Mouse (Mus musculus) embryonic facial prominence, embryonic 13.5 days (tissue): ENCODE measurements around the gene Ubl5. TPM values are rescaled to one million over a fixed set of nuclear protein-coding genes. Genes with fewer than 3 reads are reported as not detected.
"Not testable (repeated sequence)": the region's sequence is repeated elsewhere in the genome, so short reads cannot be mapped to it uniquely, and the experiment has no call there.

Experiments
- ATAC-seq: fragments of 200-750 bp; cut with Nextera tagmentation; 2 replicates; pipeline ENCODE4 v1.8.0; 2017; ENCODE audit warnings: low read depth; ENCODE audit not compliant: insufficient number of reproducible peaks, insufficient read depth, low FRiP score, low TSS enrichment
- H3K27ac ChIP-seq: fragments of 300-500 bp; sonication (generic); 2 replicates; pipeline ENCODE4 v1.5.1; 2015; ENCODE audit warnings: moderate library complexity, mild to moderate bottlenecking, inconsistent platforms
- H3K27me3 ChIP-seq: fragments of 300-500 bp; sonication (generic); 2 replicates; pipeline ENCODE4 v1.6.1; 2015; ENCODE audit warnings: mild to moderate bottlenecking, inconsistent platforms
- H3K36me3 ChIP-seq: fragments of 300-500 bp; sonication (generic); 2 replicates; pipeline ENCODE4 v1.6.1; 2015; ENCODE audit warnings: mild to moderate bottlenecking, inconsistent platforms
- H3K4me1 ChIP-seq: fragments of 300-500 bp; sonication (generic); 2 replicates; pipeline ENCODE4 v1.6.1; 2015; ENCODE audit warnings: inconsistent platforms
- H3K4me2 ChIP-seq: fragments of 300-500 bp; sonication (generic); 2 replicates; pipeline ENCODE4 v1.6.1; 2015; ENCODE audit warnings: moderate library complexity, mild to moderate bottlenecking, inconsistent platforms
- H3K4me3 ChIP-seq: fragments of 300-500 bp; sonication (generic); 2 replicates; pipeline ENCODE4 v1.5.1; 2015; ENCODE audit warnings: mild to moderate bottlenecking, inconsistent platforms
- H3K9ac ChIP-seq: fragments of 300-500 bp; sonication (generic); 2 replicates; pipeline ENCODE4 v1.6.1; 2015; ENCODE audit warnings: mild to moderate bottlenecking, inconsistent platforms
- H3K9me3 ChIP-seq: fragments of 300-500 bp; sonication (generic); 2 replicates; pipeline ENCODE4 v1.6.1; 2016; ENCODE audit warnings: inconsistent platforms
- WGBS: fragments of 180-500 bp; shearing (Covaris S2); methylation state at CpG from one replicate; pipeline ENCODE4 v1.1.7; 2015; ENCODE audit warnings: mixed read lengths; 5-methylcytosine and 5-hydroxymethylcytosine counted together
- polyA plus RNA-seq: library from polyadenylated mRNA; unstranded; fragments of >200 nt; fragmentation: Nextera tagmentation; extraction: Ambion mirVana; gene quantifications from 2 replicates; pipeline ENCODE4 v1.2.1, GENCODE M21; 2015

Ubl5 gene
- polyA plus RNA-seq, 1 experiment from 2014 or later = 448 TPM

DNA sequence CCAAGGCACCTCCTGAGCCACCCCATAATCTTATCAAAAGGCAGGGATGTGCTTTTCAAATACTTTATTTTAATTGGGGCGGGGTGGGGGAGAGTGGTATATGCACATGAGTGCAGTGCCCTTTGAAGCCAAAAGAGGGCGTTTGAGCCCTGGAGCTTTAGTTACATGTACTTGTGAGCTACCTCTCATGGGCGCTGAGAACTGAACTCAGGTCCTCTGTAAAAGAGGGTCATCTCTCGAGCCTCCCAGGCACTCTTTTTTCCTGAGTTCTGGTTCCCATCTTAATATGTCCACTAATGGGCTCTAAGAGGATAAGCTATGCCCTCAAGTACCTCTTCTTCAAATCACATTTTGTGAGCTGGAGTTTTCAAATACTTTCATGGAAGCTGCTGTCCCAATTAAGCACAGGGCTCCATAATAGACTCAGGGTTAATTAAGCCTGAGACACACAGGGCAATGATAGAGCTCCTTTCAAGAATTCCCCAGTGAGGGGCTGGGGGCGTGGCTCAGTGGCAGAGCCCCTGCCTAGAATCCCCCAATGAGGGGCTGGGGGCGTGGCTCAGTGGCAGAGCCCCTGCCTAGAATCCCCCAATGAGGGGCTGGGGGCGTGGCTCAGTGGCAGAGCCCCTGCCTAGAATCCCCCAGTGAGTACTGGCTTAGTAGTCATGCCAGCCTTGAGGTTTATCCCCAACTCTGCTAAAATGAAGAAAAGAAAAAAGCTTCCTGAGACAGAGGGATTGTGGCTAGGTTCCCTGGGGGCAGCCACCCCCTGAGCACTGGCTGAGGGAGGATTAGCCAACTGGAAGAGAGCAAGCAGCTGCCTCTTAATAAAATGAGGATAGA lies 39.1 kb downstream of the Ubl5 start:
- WGBS = 44% methylated on average over 7 of the region's 7 CpGs
- ATAC-seq = peak; percentile 62
- Histone ChIP-seq H3K36me3 (no peaks in the 10 kb centered on the region), H3K4me2 (no peak overlapping the region), H3K4me1 (peaks cover 10% of the 10 kb centered on the region; the same call in 1 of the 2 replicates), H3K27me3 (no peaks in the 10 kb centered on the region; the same call in 1 of the 2 replicates), H3K4me3 (no peak overlapping the region), H3K27ac (peak overlapping the region; percentile 33; the same call in 1 of the 2 replicates), H3K9me3 (no peaks in the 10 kb centered on the region), H3K9ac (no peak overlapping the region)

DNA sequence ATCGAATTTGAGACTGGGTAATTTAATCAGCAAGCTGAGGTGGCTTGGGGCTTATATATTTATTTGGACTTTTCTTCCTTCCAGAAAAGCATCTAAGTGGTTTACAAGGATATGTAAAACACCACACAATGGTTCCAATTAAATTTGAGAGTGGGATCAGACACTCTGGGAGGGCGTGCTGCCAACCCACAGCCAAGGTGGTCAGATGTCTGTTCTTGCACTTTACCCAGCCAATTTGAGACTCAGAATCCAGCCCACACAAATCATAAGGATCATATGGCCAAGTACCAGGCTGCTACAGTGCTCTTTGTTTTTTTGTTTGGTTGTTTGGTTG lies 39.7 kb downstream of the Ubl5 start:
- Histone ChIP-seq H3K27me3 (no peaks in the 10 kb centered on the region; the same call in 1 of the 2 replicates), H3K27ac (0 out of 2 replicates have a peak overlapping the region, but pooled peaks have one; percentile 33), H3K9me3 (no peaks in the 10 kb centered on the region), H3K4me3 (no peak overlapping the region), H3K4me1 (peaks cover 10% of the 10 kb centered on the region; the same call in 1 of the 2 replicates), H3K36me3 (no peaks in the 10 kb centered on the region), H3K4me2 (no peak overlapping the region), H3K9ac (no peak overlapping the region)
- 28% methylated on average over 2 of the region's 2 CpGs for WGBS
- peak; percentile 63; the same call in 1 of the 2 replicates for ATAC-seq

DNA sequence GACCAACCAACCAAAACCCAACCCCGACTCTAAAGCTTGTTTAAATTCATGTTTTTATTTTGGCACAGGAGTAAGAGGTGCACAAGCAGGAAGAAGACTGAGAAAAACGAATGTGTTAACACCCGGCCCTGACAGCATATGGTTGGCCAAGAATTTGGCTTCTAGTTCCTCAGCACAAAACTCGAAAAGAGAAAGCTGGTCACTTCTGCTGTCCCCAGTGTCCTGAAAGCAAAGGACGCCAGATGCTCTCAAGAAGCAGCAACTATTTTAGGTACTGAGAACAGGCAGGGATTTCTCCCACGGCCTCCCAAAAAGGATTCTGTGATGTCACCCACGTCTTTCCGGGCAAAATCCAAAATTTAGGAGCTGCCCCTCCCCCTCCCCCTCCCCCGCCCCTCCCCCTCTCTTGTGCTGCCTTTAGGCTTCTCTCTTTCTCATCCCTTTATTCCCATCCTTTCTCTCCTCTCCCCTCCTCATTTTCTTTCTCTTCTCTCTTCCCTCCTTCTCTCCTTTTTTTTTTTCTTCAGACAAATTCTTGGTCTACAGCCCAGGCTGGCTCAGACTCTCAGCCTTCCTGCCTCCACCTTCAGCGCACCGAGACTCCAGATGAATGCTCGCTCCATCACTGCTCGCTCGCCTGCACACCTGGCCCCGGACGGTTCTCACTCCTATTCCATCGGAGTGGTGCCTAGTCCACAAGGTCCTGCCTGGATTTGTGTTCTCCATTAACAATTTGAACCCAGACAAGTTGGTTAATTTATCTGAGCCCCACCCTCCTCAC lies 42.6 kb downstream of the Ubl5 start:
- H3K4me3 ChIP-seq = no peak overlapping the region
- no peaks in the 10 kb centered on the region for H3K9me3 ChIP-seq
- no peaks in the 10 kb centered on the region; the same call in 1 of the 2 replicates for H3K27me3 ChIP-seq
- H3K4me2 ChIP-seq = no peak overlapping the region
- H3K9ac ChIP-seq = no peak overlapping the region
- H3K27ac ChIP-seq = no peak overlapping the region
- H3K36me3 ChIP-seq = no peaks in the 10 kb centered on the region
- ATAC-seq = no peak
- H3K4me1 ChIP-seq = peaks cover 6% of the 10 kb centered on the region; the same call in 1 of the 2 replicates
- WGBS = 55% methylated on average over 17 of the region's 17 CpGs

DNA sequence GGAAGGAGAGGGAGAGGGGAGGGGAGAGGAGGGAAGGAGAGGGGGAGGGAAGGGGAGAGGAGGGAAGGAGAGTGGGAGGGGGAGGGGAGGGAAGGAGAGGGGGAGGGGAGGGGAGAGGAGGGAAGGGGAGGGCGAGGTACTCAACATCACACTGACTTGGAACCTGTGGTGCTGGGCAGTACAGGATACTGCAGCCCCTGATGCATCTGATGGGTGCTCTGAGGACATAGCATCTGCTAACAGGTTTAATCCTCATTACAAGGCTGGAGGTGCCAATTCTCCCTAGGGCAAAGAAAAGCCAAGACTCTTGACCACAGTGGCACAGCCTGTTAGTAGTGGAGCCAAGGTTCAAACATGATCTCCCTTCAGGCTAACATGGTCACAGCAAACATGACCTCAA lies 46.7 kb downstream of the Ubl5 start:
- no peak overlapping the region for H3K27ac ChIP-seq
- 44% methylated on average over 1 of the region's 1 CpGs for WGBS
- H3K4me3 ChIP-seq = no peak overlapping the region
- no peak overlapping the region for H3K9ac ChIP-seq
- no peaks in the 10 kb centered on the region for H3K9me3 ChIP-seq
- H3K4me2 ChIP-seq = no peak overlapping the region
- peaks cover 10% of the 10 kb centered on the region for H3K27me3 ChIP-seq
- peaks cover 1% of the 10 kb centered on the region; the same call in 1 of the 2 replicates for H3K4me1 ChIP-seq
- ATAC-seq = no peak
- no peaks in the 10 kb centered on the region for H3K36me3 ChIP-seq

DNA sequence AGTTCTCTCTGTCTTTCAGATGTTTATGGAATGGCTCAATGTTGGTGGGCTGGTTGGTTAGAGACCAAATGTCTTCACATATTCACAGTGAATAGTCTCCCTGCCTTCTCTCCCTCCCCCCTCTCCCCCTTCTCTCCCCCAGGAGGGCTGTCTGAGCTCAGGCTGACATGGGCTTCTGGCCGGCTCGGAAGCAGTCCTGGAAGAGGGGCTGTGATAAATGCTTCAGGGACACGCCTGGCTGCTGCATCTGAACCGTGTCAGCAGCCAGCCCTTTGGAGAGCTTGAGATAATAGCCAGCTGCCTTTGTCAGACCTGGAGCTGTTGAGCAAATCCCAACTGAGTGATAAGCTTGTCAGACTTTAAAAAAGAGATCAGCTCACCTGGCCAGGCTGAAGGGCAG lies 47.2 kb downstream of the Ubl5 start:
- 4% methylated on average over 4 of the region's 4 CpGs for WGBS
- H3K9ac ChIP-seq = no peak overlapping the region
- no peaks in the 10 kb centered on the region for H3K36me3 ChIP-seq
- H3K27me3 ChIP-seq = peaks cover 15% of the 10 kb centered on the region
- H3K4me2 ChIP-seq = no peak overlapping the region
- no peak for ATAC-seq
- H3K27ac ChIP-seq = no peak overlapping the region
- H3K4me3 ChIP-seq = no peak overlapping the region
- H3K4me1 ChIP-seq = peaks cover 6% of the 10 kb centered on the region
- H3K9me3 ChIP-seq = no peaks in the 10 kb centered on the region

DNA sequence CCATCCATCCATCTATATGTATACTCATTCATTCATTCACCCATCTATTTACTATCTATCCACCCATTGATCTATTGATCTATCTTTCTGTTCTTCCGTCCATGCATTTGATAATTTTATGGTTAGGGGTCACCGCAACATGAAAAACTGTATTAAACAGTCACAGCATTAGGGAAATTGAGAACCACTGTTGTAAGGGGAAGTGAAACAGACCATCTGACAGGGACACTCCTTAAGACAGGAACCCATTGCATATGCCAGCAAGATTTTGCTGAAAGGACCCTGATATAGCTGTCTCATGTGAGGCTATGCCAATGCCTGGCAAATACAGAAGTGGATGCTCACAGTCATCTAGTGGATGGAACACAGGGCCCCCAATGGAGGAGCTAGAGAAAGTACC lies 47.8 kb downstream of the Ubl5 start:
- not testable (repeated sequence) for H3K4me1 ChIP-seq, H3K4me2 ChIP-seq, H3K9ac ChIP-seq, H3K9me3 ChIP-seq, H3K4me3 ChIP-seq, H3K27ac ChIP-seq, ATAC-seq, H3K36me3 ChIP-seq
- WGBS = 83% methylated on average over 2 of the region's 2 CpGs
- H3K27me3 ChIP-seq = peaks cover 20% of the 10 kb centered on the region

DNA sequence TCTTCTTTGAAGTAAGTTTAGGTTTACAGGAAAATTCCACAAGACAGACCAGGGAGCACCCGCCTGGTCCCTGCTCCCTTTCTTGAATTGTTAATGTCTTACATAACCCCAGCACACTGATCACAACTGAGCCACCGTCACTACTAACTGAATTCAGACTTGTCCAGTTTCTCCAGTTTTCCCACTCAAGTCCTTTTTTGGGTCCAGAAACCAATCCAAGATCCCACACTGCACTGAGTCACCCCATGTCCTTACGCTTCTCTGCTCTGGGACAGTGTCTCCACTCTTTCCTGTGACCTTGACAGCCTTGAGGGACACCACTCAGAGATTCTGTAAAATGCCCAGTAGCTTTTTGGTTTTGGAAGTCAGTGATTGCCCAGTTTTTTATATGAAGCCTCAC lies 50.2 kb downstream of the Ubl5 start:
- H3K27me3 ChIP-seq = peaks cover 37% of the 10 kb centered on the region
- no peak overlapping the region for H3K27ac ChIP-seq
- H3K9ac ChIP-seq = no peak overlapping the region
- no peak overlapping the region for H3K4me3 ChIP-seq
- ATAC-seq = no peak
- 81% methylated on average over 3 of the region's 3 CpGs for WGBS
- no peaks in the 10 kb centered on the region for H3K36me3 ChIP-seq
- H3K4me2 ChIP-seq = no peak overlapping the region
- H3K9me3 ChIP-seq = no peaks in the 10 kb centered on the region
- H3K4me1 ChIP-seq = peaks cover 8% of the 10 kb centered on the region

DNA sequence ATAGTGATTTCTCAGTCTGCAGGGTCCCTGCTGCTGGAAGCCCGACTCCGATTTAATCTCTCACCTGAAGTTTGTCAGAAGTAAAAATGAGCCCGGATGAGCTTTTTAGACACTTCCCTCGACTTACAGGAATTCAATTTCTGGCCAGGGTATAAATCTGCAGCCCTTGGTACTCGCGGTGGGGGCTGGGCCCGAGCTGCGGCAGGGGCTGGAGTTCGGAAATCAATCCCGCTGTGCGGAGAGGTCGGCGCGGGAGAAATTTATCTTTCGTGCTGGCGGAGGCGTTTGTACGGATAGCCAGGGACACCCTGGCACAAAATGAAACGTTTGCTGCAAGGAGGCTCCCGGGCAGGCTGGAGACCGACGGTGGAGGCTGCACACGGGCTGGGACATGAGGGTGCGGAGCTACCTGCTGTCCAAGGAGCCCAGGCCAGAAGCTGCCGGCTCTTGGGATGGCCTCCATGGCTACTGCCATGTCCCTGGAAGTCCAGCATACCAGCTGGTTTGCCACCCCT lies 52.1 kb downstream of the Ubl5 start:
- Histone ChIP-seq H3K36me3 (no peaks in the 10 kb centered on the region), H3K27me3 (peaks cover 37% of the 10 kb centered on the region), H3K4me1 (peaks cover 8% of the 10 kb centered on the region), H3K9ac (peak overlapping the region; percentile 67), H3K9me3 (no peaks in the 10 kb centered on the region), H3K4me2 (peak overlapping the region; percentile 58), H3K4me3 (peak overlapping the region; percentile 32), H3K27ac (no peak overlapping the region)
- WGBS = 3% methylated on average over 25 of the region's 25 CpGs
- no peak for ATAC-seq

DNA sequence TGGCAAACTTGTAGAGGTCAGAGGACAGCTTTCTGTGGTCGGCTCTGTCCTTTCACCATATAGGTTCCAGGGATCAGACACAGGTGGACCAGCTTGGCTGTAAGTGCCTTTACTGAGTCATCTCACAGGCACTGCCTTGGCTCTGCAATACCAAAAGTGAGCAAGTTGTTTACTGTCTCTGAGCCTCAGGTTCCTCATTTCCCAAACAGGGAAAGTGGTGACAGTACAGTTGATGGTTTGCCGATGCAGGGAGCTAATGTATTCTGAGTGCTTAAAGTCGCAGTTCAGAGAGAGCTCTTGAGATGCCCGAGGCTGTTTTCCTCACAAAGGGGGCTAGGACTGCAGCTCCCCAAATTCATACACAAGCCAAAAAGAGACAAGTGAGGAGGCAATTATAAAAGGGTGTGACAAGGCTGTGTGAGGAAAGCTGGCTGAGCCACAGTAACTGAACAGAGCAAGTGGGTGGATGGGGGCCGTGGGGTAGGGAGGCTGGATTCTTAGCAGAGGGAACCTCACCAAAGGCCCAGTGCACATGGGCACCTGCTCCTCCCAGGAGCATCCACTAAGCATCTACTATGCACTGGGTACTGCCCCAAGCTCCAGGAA lies 53.5 kb downstream of the Ubl5 start:
- Histone ChIP-seq H3K27ac (no peak overlapping the region), H3K4me3 (no peak overlapping the region), H3K27me3 (peaks cover 37% of the 10 kb centered on the region), H3K4me2 (no peak overlapping the region), H3K9ac (no peak overlapping the region), H3K4me1 (peaks cover 8% of the 10 kb centered on the region), H3K36me3 (no peaks in the 10 kb centered on the region), H3K9me3 (no peaks in the 10 kb centered on the region)
- whole genome bisulfite sequencing = 58% methylated on average over 5 of the region's 5 CpGs
- ATAC-seq = no peak
